Comparison of ENCODE assay signal across 10 mouse cellular contexts in genomic region chr10:10252540-10253318, GRCm38 (mm10).
DNase-seq lines count a peak whose midpoint lies in the region; ATAC-seq and TF ChIP-seq lines count a peak whose summit lies in the region.
"Had no signal": no experiment of that assay in that cellular context is flagged by ENCODE, and none has a peak within 500 bp of the region (broad histone marks: within the 10 kb centered on the region; RNA-seq: fewer than 3 reads in every experiment).

No protein-coding gene starts in this region.

- TF ChIP-seq CTCF in C2C12 (IDR thresholded peaks at IDR 0.05; ENCODE audit: control insufficient read depth, insufficient read depth, insufficient read length), result no peak
- TF ChIP-seq CTCF in heart, adult 2 months (IDR thresholded peaks at IDR 0.05), result no peak

- H3K27ac ChIP-seq in forebrain, embryonic 16.5 days (ENCODE audit: low read length), result no peak overlapping the region
- no peak overlapping the region for H3K27ac ChIP-seq in forebrain, embryonic 14.5 days (ENCODE audit: low read depth, low read length)
- H3K27ac ChIP-seq in heart, adult 2 months, result no peak overlapping the region
- H3K27ac ChIP-seq: kidney, postnatal 0 days; neural tube, embryonic 12.5 days had no signal

- WGBS in forebrain, embryonic 16.5 days, result 63% methylated on average over 8 of the region's 8 CpGs
- 75% methylated on average over 8 of the region's 8 CpGs for WGBS in forebrain, embryonic 14.5 days
- WGBS in heart, adult 2 months, result 70% methylated on average over 8 of the region's 8 CpGs

- H3K9ac ChIP-seq in forebrain, embryonic 16.5 days (replicated peaks; ENCODE audit: low read depth, low read length), result no peak overlapping the region
- H3K9ac ChIP-seq in forebrain, embryonic 14.5 days (ENCODE audit: low read length), result no peak overlapping the region
- no peak overlapping the region for H3K9ac ChIP-seq in heart, adult 2 months (ENCODE audit: low read depth, low read length)
- H3K9ac ChIP-seq: neural tube, embryonic 12.5 days had no signal

- ATAC-seq in forebrain, embryonic 16.5 days, result peak; percentile 72
- no peak for ATAC-seq in forebrain, embryonic 14.5 days
- ATAC-seq in erythroid progenitor cell, adult 5-6 weeks (replicated peaks; ENCODE audit: low FRiP score, poor library complexity, severe bottlenecking), result no peak

- no peak for TF ChIP-seq POLR2A in heart, adult 2 months (IDR thresholded peaks at IDR 0.05; ENCODE audit: insufficient read depth, low read depth, low read length)

- TF ChIP-seq EP300 in heart, adult 2 months (IDR thresholded peaks at IDR 0.05; ENCODE audit: insufficient read depth, low read depth, low read length), result no peak

- H3K4me1 ChIP-seq in forebrain, embryonic 16.5 days (replicated peaks; ENCODE audit: control insufficient read depth, insufficient read depth, low read length), result no peaks in the 10 kb centered on the region
- H3K4me1 ChIP-seq in forebrain, embryonic 14.5 days (ENCODE audit: control insufficient read depth, insufficient read depth, low read length), result no peaks in the 10 kb centered on the region
- no peaks in the 10 kb centered on the region for H3K4me1 ChIP-seq in heart, adult 2 months (ENCODE audit: control insufficient read depth, insufficient read depth, low read length)
- H3K4me1 ChIP-seq: neural tube, embryonic 12.5 days had no signal

- no peak overlapping the region for H3K4me2 ChIP-seq in forebrain, embryonic 16.5 days (ENCODE audit: low read length)
- H3K4me2 ChIP-seq in forebrain, embryonic 14.5 days (ENCODE audit: low read length), result no peak overlapping the region
- H3K4me2 ChIP-seq: neural tube, embryonic 12.5 days had no signal

- no peaks in the 10 kb centered on the region for H3K79me2 ChIP-seq in C2C12 (ENCODE audit: control insufficient read depth, insufficient read depth)
- no peaks in the 10 kb centered on the region for H3K79me2 ChIP-seq in heart, adult 2 months (replicated peaks; ENCODE audit: control insufficient read depth, insufficient read depth, low read length)

- no peak for DNase-seq in forebrain, embryonic 14.5 days (ENCODE audit: low spot score)
- DNase-seq in cerebellum, adult 18-20 months, result peak; percentile 9 to 16
- DNase-seq in left cerebral cortex, adult 9 months (ENCODE audit: low spot score in 2 of 2), result peak; percentile 14 to 28
- DNase-seq in heart, adult 2 months, result no peak
- no peak for DNase-seq in gastrocnemius, postnatal 10 days

- no peaks in the 10 kb centered on the region for H3K79me3 ChIP-seq in C2C12 (ENCODE audit: low read depth)

- no peak overlapping the region for H3K4me3 ChIP-seq in forebrain, embryonic 16.5 days (replicated peaks; ENCODE audit: low read length)
- H3K4me3 ChIP-seq in forebrain, embryonic 14.5 days (ENCODE audit: low read depth, low read length), result no peak overlapping the region
- no peak overlapping the region for H3K4me3 ChIP-seq in C2C12 (ENCODE audit: insufficient read depth, poor library complexity, severe bottlenecking)
- H3K4me3 ChIP-seq in heart, adult 2 months, result no peak overlapping the region
- H3K4me3 ChIP-seq: neural tube, embryonic 12.5 days had no signal

- no peaks in the 10 kb centered on the region for H3K36me3 ChIP-seq in forebrain, embryonic 16.5 days (ENCODE audit: control insufficient read depth, insufficient read depth)
- H3K36me3 ChIP-seq in forebrain, embryonic 14.5 days (ENCODE audit: control insufficient read depth, insufficient read depth, low read length), result no peaks in the 10 kb centered on the region
- no peaks in the 10 kb centered on the region for H3K36me3 ChIP-seq in C2C12 (ENCODE audit: control insufficient read depth, insufficient read depth)
- no peaks in the 10 kb centered on the region for H3K36me3 ChIP-seq in heart, adult 2 months (ENCODE audit: control insufficient read depth, insufficient read depth, low read length)
- H3K36me3 ChIP-seq: neural tube, embryonic 12.5 days had no signal

- no peaks in the 10 kb centered on the region for H3K9me3 ChIP-seq in forebrain, embryonic 16.5 days (ENCODE audit: control insufficient read depth, low read length)
- no peaks in the 10 kb centered on the region for H3K9me3 ChIP-seq in forebrain, embryonic 14.5 days (replicated peaks; ENCODE audit: control insufficient read depth, low read length)
- H3K9me3 ChIP-seq: neural tube, embryonic 12.5 days had no signal

- no peaks in the 10 kb centered on the region for H3K27me3 ChIP-seq in forebrain, embryonic 16.5 days (replicated peaks; ENCODE audit: control insufficient read depth, insufficient read depth, low read length)
- no peaks in the 10 kb centered on the region for H3K27me3 ChIP-seq in forebrain, embryonic 14.5 days (replicated peaks; ENCODE audit: control insufficient read depth, insufficient read depth, low read length)
- no peaks in the 10 kb centered on the region for H3K27me3 ChIP-seq in C2C12 (ENCODE audit: control insufficient read depth, insufficient read depth, insufficient read length)
- H3K27me3 ChIP-seq in heart, adult 2 months (ENCODE audit: control insufficient read depth, insufficient read depth, low read length), result no peaks in the 10 kb centered on the region
- H3K27me3 ChIP-seq: neural tube, embryonic 12.5 days had no signal

- H3ac ChIP-seq in C2C12 (ENCODE audit: control insufficient read depth, insufficient read length, low read depth), result no peak overlapping the region

- intact Hi-C loops in heart, adult 2 months (cut with DNase I), result no loop called here

TF ChIP-seq in C2C12, 6 proteins besides CTCF, POLR2A, EP300 and RAD21:
- TF ChIP-seq MAX (IDR thresholded peaks at IDR 0.05) (peak; percentile 74), FOSL1 (IDR thresholded peaks at IDR 0.05; ENCODE audit: insufficient read depth, low read length, poor library complexity, severe bottlenecking) (peak; percentile 23), MYOD1 (IDR thresholded peaks at IDR 0.05; ENCODE audit: control insufficient read depth, insufficient read length, low read depth) (peak; percentile 26), CEBPB (IDR thresholded peaks at IDR 0.05; ENCODE audit: low read depth) (no peak), USF1 (IDR thresholded peaks at IDR 0.05; ENCODE audit: low read depth) (no peak), MYOG (IDR thresholded peaks at IDR 0.05; ENCODE audit: control insufficient read depth, extremely low read depth, insufficient read length) (no peak)
TF ChIP-seq in C2C12: peak in this region for 3.

Comparison
In these comparisons a context has a peak if more than half of its experiments do, and no peak if none do; other contexts are left out.
1. DNase-seq: peak in cerebellum, adult 18-20 months (2 of 2) and left cerebral cortex, adult 9 months (2 of 2); none in forebrain, embryonic 14.5 days (single experiment), heart, adult 2 months (0 of 2) and gastrocnemius, postnatal 10 days (single experiment).